Mouse (Mus musculus) forebrain, embryonic 12.5 days (tissue): ENCODE data around the gene Chmp4b. TPM values are rescaled to one million over a fixed set of nuclear protein-coding genes. Genes with fewer than 3 reads are reported as not detected.

Experiments
- ATAC-seq: fragments of 200-750 bp; cut with Nextera tagmentation; 2 replicates; pipeline ENCODE4 v1.8.0; 2017; ENCODE audit warnings: moderate TSS enrichment; ENCODE audit not compliant: low FRiP score
- H3K27ac ChIP-seq: fragments of 300-500 bp; sonication (generic); 2 replicates; pipeline ENCODE4 v1.5.1; 2016; ENCODE audit warnings: mild to moderate bottlenecking
- H3K27me3 ChIP-seq: fragments of 300-500 bp; sonication (generic); 2 replicates; pipeline ENCODE4 v1.6.1; 2016; ENCODE audit warnings: mild to moderate bottlenecking
- H3K36me3 ChIP-seq: fragments of 300-500 bp; sonication (generic); replicated peaks from 2 replicates; pipeline ENCODE4 v1.6.1; 2016; ENCODE audit warnings: mild to moderate bottlenecking
- H3K4me1 ChIP-seq: fragments of 300-500 bp; sonication (generic); 2 replicates; pipeline ENCODE4 v1.6.1; 2016
- H3K4me2 ChIP-seq: fragments of 300-500 bp; sonication (generic); 2 replicates; pipeline ENCODE4 v1.6.1; 2016; ENCODE audit warnings: mild to moderate bottlenecking, moderate library complexity
- H3K4me3 ChIP-seq: fragments of 300-500 bp; sonication (generic); replicated peaks from 2 replicates; pipeline ENCODE4 v1.5.1; 2016; ENCODE audit warnings: mild to moderate bottlenecking
- H3K9ac ChIP-seq: fragments of 300-500 bp; sonication (generic); 2 replicates; pipeline ENCODE4 v1.6.1; 2016; ENCODE audit warnings: mild to moderate bottlenecking
- H3K9me3 ChIP-seq: fragments of 300-500 bp; sonication (generic); 2 replicates; pipeline ENCODE4 v1.6.1; 2016
- WGBS: fragments of 180-500 bp; shearing (Covaris S2); methylation state at CpG from one replicate; pipeline ENCODE4 v1.1.7; 2016; 5-methylcytosine and 5-hydroxymethylcytosine counted together
- polyA plus RNA-seq: library from polyadenylated mRNA; unstranded; fragments of >200 nt; fragmentation: Nextera tagmentation; extraction: Ambion mirVana; gene quantifications from 2 replicates; pipeline ENCODE4 v1.2.1, GENCODE M21; 2016

Gene Chmp4b
- polyA plus RNA-seq, 1 experiment from 2014 or later = 21.8 TPM

DNA sequence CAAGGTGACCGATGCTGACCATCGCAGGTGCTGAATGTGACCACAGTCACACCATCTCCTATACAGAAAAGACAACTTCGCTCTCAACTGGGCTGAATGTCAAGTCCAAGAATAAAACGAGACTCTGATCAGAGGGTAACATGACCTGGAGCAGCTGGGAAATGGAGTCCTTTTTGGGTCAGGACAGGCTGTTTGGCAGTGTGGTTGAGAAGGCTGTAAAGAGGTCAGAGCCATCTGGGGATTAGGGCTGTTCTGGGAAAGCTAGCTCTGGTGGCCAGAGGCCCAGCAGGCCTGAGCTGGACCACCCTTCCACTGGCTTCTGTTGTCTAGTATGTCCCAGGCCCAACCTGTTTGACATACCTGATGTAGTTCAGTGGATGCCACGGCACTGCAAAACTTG, 87.1 kb downstream of the Chmp4b start:
- H3K4me2 ChIP-seq = no peak overlapping the region
- no peak overlapping the region for H3K27ac ChIP-seq
- ATAC-seq = no peak
- no peaks in the 10 kb centered on the region for H3K9me3 ChIP-seq
- H3K9ac ChIP-seq = no peak overlapping the region
- no peaks in the 10 kb centered on the region for H3K4me1 ChIP-seq
- WGBS = 87% methylated on average over 5 of the region's 5 CpGs
- H3K27me3 ChIP-seq = no peaks in the 10 kb centered on the region
- no peak overlapping the region for H3K4me3 ChIP-seq
- no peaks in the 10 kb centered on the region for H3K36me3 ChIP-seq

DNA sequence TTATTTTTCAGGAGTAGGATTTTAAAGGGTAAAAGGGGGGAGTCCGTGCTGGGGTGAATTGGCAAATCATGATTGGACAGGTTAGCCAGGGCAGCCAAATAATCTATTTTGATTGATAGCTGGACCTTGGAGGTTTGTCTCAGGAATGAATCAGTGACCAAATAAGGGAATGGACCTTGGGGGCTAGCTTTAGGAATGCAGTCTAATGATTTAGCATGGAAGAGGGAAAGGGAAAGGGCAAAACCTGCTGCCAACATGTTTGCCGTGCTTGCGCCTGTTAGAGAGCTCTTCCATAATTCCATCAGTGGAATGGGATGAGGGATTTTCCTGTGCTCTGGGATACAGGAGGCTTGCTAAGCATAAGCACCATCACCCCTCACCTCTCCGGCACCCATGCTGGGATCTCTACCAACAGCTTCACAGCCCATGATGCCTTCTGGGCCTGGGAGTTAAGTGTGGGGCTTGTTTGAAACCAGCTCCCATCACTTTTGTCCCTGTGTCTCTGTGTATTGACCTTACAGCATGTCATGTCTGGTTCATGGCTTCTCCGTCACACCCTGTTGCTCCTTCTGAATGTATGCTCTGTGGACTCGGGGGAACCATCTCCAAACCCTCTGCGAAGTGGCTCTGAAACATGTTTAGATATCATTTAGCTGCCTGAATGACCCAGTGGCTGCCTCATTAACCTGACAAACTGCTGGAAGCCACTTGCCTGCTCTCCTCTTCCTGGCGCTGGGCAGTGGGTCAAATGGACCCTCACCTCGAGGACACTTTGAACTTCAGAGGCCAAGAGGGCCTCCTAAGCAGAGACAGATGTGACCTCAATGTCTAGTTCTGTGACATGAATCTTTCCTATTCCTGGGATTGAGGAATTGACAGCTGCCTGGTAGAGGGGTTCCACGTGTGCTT, 91.7 kb downstream of the Chmp4b start:
- Histone ChIP-seq H3K36me3 (no peaks in the 10 kb centered on the region), H3K9ac (no peak overlapping the region), H3K4me2 (no peak overlapping the region), H3K27ac (no peak overlapping the region), H3K4me3 (no peak overlapping the region), H3K27me3 (no peaks in the 10 kb centered on the region), H3K4me1 (no peaks in the 10 kb centered on the region), H3K9me3 (no peaks in the 10 kb centered on the region)
- WGBS = 81% methylated on average over 10 of the region's 10 CpGs
- ATAC-seq = no peak

DNA sequence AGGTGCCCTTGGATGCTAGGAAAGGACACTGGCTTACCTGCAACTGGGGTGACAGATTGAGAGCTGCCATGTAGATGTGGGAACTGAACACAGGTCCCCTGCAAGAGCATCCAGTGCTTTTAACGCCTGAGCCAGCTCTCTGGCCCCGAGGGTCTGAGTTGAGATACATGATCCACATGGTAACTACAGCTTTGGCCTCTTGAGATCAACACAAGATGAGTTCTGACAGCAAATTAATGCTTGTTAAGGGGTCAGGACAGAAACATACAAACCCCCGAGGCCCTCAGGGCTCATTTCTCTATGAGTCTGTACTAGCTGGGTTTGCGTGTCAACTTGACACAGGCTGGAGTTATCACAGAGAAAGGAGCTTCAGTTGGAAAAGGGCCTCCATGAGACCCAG, 92.4 kb downstream of the Chmp4b start:
- no peak for ATAC-seq

More for the DNA sequence above, 92.4 kb downstream of the Chmp4b start:
- WGBS = 76% methylated on average over 4 of the region's 4 CpGs
- H3K4me3 ChIP-seq = no peak overlapping the region
- H3K4me1 ChIP-seq = peaks cover 5% of the 10 kb centered on the region; the same call in 1 of the 2 replicates
- no peak overlapping the region for H3K4me2 ChIP-seq
- no peaks in the 10 kb centered on the region for H3K36me3 ChIP-seq
- H3K27ac ChIP-seq = no peak overlapping the region
- H3K9me3 ChIP-seq = no peaks in the 10 kb centered on the region
- no peak overlapping the region for H3K9ac ChIP-seq
- H3K27me3 ChIP-seq = no peaks in the 10 kb centered on the region

Other genes with a start within 250 kb of the Chmp4b start
- 3.9 and 4.2 TPM in 2 replicates for gene Snta1, start 243.6 kb upstream of the Chmp4b start, polyA plus RNA-seq
- gene Cbfa2t2, start 215.2 kb upstream of the Chmp4b start, polyA plus RNA-seq = 75.6 and 84.0 TPM in 2 replicates
- gene 1700003F12Rik, start 104.6 kb upstream of the Chmp4b start, polyA plus RNA-seq = 2.3 and 2.5 TPM in 2 replicates
- gene Actl10, start 99.9 kb upstream of the Chmp4b start, polyA plus RNA-seq = 0.66 and 0.86 TPM in 2 replicates
- 8.7 and 11.0 TPM in 2 replicates for gene Necab3, start 92.8 kb upstream of the Chmp4b start, polyA plus RNA-seq
- gene E2f1, start 81.8 kb upstream of the Chmp4b start, polyA plus RNA-seq = 29.8 and 33.3 TPM in 2 replicates
- 10.4 and 11.2 TPM in 2 replicates for gene Pxmp4, start 48.0 kb upstream of the Chmp4b start, polyA plus RNA-seq
- gene Zfp341, start 38.4 kb upstream of the Chmp4b start, polyA plus RNA-seq = 1.2 and 1.4 TPM in 2 replicates
- gene 4930519P11Rik, start 38.3 kb upstream of the Chmp4b start, polyA plus RNA-seq = not detected in 2 replicates
- not detected in 2 replicates for gene Gm14214, start 118.3 kb downstream of the Chmp4b start, polyA plus RNA-seq
- 35.1 and 45.9 TPM in 2 replicates for gene Raly, start 139.4 kb downstream of the Chmp4b start, polyA plus RNA-seq
- 1.5 and 1.7 TPM in 2 replicates for gene a, start 139.7 kb downstream of the Chmp4b start, polyA plus RNA-seq
- gene Eif2s2, start 241.2 kb downstream of the Chmp4b start, polyA plus RNA-seq = 113 TPM in 2 replicates